Mouse (Mus musculus): ENCODE results near the gene Mbd3l1.

GRCm38 (mm10) chr9:18467350-18467749 is 10.8 kb upstream of the Mbd3l1 start:
- no peak for TF ChIP-seq EP300 (IDR thresholded peaks at IDR 0.05; ENCODE audit: low read depth)
- TF ChIP-seq CTCF (IDR thresholded peaks at IDR 0.05; ENCODE audit: low read depth): no peak
